Mouse (Mus musculus): ENCODE measurements around the gene Inpp5d. TPM values are rescaled to one million over a fixed set of nuclear protein-coding genes. Genes with fewer than 3 reads are reported as not detected.

Gene Inpp5d
- total and polyA plus RNA-seq, 2 experiments from 2014 or later: 3.0 to 25.4 TPM

DNA sequence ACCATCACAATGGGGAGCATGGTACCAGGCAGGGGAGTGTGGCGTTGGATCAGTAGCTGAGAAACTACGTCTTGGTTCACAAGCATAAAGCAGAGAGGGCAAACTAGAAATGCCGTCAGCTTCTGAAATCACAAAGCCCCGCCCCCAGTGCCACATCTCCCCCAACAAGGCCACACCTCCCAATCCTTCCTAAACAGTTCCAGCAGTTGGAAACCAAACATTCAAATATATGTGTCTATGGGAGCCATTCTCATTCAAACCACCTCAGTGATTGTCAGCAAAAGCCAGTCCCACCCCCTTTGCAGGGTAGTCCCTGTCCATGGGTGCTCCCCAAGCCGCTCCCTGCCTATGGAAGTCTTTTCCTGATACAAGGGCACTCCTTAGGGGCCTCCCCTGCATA lies 64.0 kb downstream of the Inpp5d start:
- H3K27ac ChIP-seq (ENCODE audit: low read depth, low read length): no peak overlapping the region
- no peak overlapping the region for H3K4me2 ChIP-seq (ENCODE audit: low read depth)
- no peak overlapping the region for H3K4me3 ChIP-seq (ENCODE audit: low read depth, low read length)
- H3K9ac ChIP-seq: no peak overlapping the region
- H3K36me3 ChIP-seq (ENCODE audit: insufficient read depth): no peaks in the 10 kb centered on the region
- no peaks in the 10 kb centered on the region for H3K9me3 ChIP-seq (ENCODE audit: low read length)
- DNase-seq (no peak), ATAC-seq (no peak)
- TF ChIP-seq CTCF (IDR thresholded peaks at IDR 0.05; ENCODE audit: low read depth): no peak
- 95% methylated on average over 5 of the region's 5 CpGs for WGBS
- H3K27me3 ChIP-seq (ENCODE audit: insufficient read depth, low read length): no peaks in the 10 kb centered on the region
- H3K4me1 ChIP-seq (ENCODE audit: insufficient read depth): no peaks in the 10 kb centered on the region

DNA sequence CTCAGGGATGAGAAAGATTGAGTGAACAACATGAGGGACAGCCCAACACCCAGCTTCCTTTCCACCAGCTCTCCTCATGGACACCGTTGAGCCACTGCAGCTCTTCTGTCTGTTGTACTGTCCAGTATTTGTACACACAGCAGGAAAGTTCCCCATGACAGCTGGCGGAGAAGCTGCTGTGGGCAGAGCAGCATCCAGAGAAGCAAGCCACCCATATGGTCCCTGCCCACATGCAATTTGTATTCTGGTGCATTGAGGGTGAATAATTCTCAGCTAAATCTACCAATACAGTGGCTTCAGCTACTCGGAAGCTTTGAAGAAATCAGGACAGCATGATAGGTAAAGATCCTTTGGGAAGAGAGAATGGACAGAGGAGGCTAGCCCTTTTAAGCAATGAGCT lies 64.7 kb downstream of the Inpp5d start:
- no peaks in the 10 kb centered on the region for H3K4me1 ChIP-seq (ENCODE audit: insufficient read depth)
- 80% methylated on average over 3 of the region's 3 CpGs for WGBS
- no peak overlapping the region for H3K4me2 ChIP-seq (ENCODE audit: low read depth)
- no peaks in the 10 kb centered on the region for H3K27me3 ChIP-seq (ENCODE audit: insufficient read depth, low read length)
- no peak overlapping the region for H3K27ac ChIP-seq (ENCODE audit: low read depth, low read length)
- DNase-seq (no peak), ATAC-seq (no peak)
- H3K36me3 ChIP-seq (ENCODE audit: insufficient read depth): no peaks in the 10 kb centered on the region
- no peak overlapping the region for H3K4me3 ChIP-seq (ENCODE audit: low read depth, low read length)
- TF ChIP-seq CTCF (IDR thresholded peaks at IDR 0.05; ENCODE audit: low read depth): no peak
- no peaks in the 10 kb centered on the region for H3K9me3 ChIP-seq (ENCODE audit: low read length)
- no peak overlapping the region for H3K9ac ChIP-seq

DNA sequence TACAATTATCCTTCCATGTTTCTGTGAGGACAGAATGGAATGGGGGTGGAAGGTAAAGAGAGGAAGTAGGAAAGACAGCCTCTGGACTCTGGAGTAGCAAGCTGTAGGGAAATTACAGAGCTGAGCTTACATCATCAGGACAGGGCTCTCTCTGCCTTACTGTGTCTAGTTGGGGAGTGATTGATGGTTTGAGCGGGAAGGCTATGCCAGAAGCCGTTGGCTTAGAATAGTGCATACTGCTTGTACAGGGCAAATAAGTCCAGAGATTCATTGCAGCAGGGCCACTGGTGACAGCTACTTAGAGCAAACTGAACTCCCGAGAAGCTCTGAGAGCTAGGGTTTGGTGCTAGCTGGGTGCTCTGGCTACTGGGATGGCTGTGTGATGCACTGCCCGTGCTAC lies 66.2 kb downstream of the Inpp5d start:
- ATAC-seq (no peak), DNase-seq (no peak)
- Histone ChIP-seq H3K9me3 (ENCODE audit: low read length) (no peaks in the 10 kb centered on the region), H3K4me1 (ENCODE audit: insufficient read depth) (no peaks in the 10 kb centered on the region), H3K27me3 (ENCODE audit: insufficient read depth, low read length) (no peaks in the 10 kb centered on the region), H3K36me3 (ENCODE audit: insufficient read depth) (no peaks in the 10 kb centered on the region), H3K27ac (ENCODE audit: low read depth, low read length) (no peak overlapping the region), H3K4me2 (ENCODE audit: low read depth) (no peak overlapping the region), H3K4me3 (ENCODE audit: low read depth, low read length) (no peak overlapping the region), H3K9ac (no peak overlapping the region)
- no peak for TF ChIP-seq CTCF (IDR thresholded peaks at IDR 0.05; ENCODE audit: low read depth)
- WGBS: 78% methylated on average over 4 of the region's 4 CpGs

DNA sequence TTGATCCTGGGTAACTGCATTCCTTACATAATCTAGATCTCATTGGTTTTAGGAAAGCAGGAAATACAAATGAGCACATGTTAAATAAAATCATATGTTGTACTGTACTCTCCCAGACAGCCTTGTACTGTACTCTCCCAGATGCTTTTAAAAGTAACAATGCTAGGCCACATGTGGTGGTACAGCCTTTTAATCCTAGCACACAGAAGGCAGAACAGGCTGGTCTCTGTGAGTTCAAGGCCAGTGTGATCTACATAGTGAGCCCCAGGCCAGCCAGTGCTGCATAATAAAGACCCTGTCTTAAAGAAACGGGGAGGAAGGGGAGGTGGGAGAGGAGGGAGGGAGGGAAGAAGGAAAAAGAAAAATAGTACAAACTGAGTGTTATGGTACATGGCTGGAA lies 66.9 kb downstream of the Inpp5d start:
- H3K27ac ChIP-seq (ENCODE audit: low read depth, low read length): no peak overlapping the region
- no peak for TF ChIP-seq CTCF (IDR thresholded peaks at IDR 0.05; ENCODE audit: low read depth)
- no peaks in the 10 kb centered on the region for H3K36me3 ChIP-seq (ENCODE audit: insufficient read depth)
- no peaks in the 10 kb centered on the region for H3K27me3 ChIP-seq (ENCODE audit: insufficient read depth, low read length)
- H3K9me3 ChIP-seq (ENCODE audit: low read length): no peaks in the 10 kb centered on the region
- DNase-seq: no peak
- WGBS: 20% methylated on average over 1 of the region's 1 CpGs
- no peak overlapping the region for H3K9ac ChIP-seq
- no peak overlapping the region for H3K4me2 ChIP-seq (ENCODE audit: low read depth)
- H3K4me3 ChIP-seq (ENCODE audit: low read depth, low read length): no peak overlapping the region
- no peaks in the 10 kb centered on the region for H3K4me1 ChIP-seq (ENCODE audit: insufficient read depth)
- ATAC-seq: no peak

DNA sequence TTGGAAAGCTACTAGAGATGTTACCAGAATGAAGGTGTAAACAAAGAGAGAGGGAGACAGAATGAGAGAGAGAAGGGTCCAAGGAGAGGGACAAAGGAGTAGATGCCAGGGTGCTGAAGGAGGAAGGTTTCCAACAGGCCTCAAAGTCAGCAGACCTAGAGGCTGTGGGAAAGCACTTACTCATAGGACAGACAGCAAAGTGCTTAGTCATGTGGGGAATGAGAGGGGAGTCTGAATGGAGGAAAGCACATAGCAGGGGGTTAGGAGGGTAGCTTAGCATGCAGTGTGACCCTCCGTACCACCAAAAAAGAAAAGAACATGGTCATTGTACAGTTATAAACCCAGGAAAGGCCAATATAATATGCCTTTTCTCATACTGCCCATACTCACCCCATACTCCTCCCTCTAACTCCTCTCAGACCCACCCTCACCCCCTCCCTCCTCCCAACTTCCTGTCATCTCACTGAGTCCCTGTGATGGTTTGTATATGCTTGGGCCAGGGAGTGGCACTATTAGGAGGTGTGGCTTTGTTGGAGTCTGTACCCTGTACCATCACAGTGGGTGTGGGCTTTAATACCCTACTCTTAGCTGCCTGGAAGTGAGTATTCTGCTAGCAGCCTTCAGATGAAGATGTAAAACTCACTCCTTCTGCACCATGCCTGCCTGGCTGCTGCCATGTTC lies 69.7 kb downstream of the Inpp5d start:
- Histone ChIP-seq H3K4me3 (ENCODE audit: low read depth, low read length) (no peak overlapping the region), H3K27me3 (ENCODE audit: insufficient read depth, low read length) (no peaks in the 10 kb centered on the region), H3K4me1 (ENCODE audit: insufficient read depth) (no peaks in the 10 kb centered on the region), H3K27ac (ENCODE audit: low read depth, low read length) (no peak overlapping the region), H3K4me2 (ENCODE audit: low read depth) (no peak overlapping the region), H3K36me3 (ENCODE audit: insufficient read depth) (no peaks in the 10 kb centered on the region), H3K9me3 (ENCODE audit: low read length) (no peaks in the 10 kb centered on the region), H3K9ac (no peak overlapping the region)
- no peak for TF ChIP-seq CTCF (IDR thresholded peaks at IDR 0.05; ENCODE audit: low read depth)
- ATAC-seq (no peak), DNase-seq (no peak)
- WGBS: 94% methylated on average over 1 of the region's 1 CpGs

DNA sequence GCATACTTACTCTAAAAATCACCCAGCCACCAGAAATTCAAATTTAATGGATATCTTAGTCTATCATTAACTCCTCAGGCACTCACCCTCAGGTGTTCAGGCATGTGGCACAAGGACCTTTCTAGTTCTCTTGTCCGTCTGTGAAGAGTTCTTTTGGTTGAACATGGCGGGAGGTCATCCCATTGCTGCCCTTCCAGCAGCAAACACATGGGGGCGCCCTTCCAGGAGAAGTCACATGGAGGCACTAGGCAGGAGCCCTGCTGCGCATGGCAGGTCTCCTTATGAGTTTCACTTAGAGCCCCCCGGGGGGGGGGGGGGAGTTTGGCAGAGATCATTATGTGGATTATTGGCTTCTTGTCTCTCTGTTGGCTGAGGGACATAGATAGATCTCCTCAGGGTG lies 76.2 kb downstream of the Inpp5d start:
- no peak for ATAC-seq
- Histone ChIP-seq H3K27me3 (ENCODE audit: insufficient read depth, low read length) (no peaks in the 10 kb centered on the region), H3K4me2 (ENCODE audit: low read depth) (no peak overlapping the region), H3K27ac (ENCODE audit: low read depth, low read length) (no peak overlapping the region), H3K9me3 (ENCODE audit: low read length) (no peaks in the 10 kb centered on the region), H3K9ac (no peak overlapping the region), H3K4me1 (ENCODE audit: insufficient read depth) (no peaks in the 10 kb centered on the region), H3K4me3 (ENCODE audit: low read depth, low read length) (no peak overlapping the region), H3K36me3 (ENCODE audit: insufficient read depth) (no peaks in the 10 kb centered on the region)
- DNase-seq: no peak
- 78% methylated on average over 5 of the region's 5 CpGs for WGBS
- TF ChIP-seq CTCF (IDR thresholded peaks at IDR 0.05; ENCODE audit: low read depth): peak; percentile 16; the same call in 1 of the 2 replicates

DNA sequence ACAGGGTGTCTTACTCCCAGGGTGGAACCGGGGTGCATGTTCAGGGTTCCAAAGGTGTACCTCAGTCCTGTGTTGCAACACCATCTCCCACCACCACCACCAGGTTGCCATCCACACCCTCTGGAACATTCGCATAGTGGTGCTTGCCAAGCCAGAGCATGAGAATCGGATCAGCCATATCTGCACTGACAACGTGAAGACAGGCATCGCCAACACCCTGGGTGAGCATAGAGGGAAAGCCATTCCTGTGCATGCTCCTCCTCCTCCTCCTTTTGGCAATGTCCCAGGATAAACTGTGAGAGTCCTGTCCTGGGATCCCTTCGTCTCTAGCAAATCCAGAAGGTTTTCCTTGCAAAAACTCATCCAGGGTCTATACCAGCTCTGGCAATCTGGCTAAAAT lies 77.9 kb downstream of the Inpp5d start:
- no peaks in the 10 kb centered on the region for H3K9me3 ChIP-seq (ENCODE audit: low read length)
- H3K4me2 ChIP-seq (ENCODE audit: low read depth): no peak overlapping the region
- H3K36me3 ChIP-seq (ENCODE audit: insufficient read depth): no peaks in the 10 kb centered on the region
- H3K4me1 ChIP-seq (ENCODE audit: insufficient read depth): no peaks in the 10 kb centered on the region
- no peak overlapping the region for H3K27ac ChIP-seq (ENCODE audit: low read depth, low read length)
- ATAC-seq: no peak
- TF ChIP-seq CTCF (IDR thresholded peaks at IDR 0.05; ENCODE audit: low read depth): no peak
- no peak overlapping the region for H3K4me3 ChIP-seq (ENCODE audit: low read depth, low read length)
- no peak for DNase-seq
- 73% methylated on average over 6 of the region's 6 CpGs for WGBS
- no peak overlapping the region for H3K9ac ChIP-seq
- H3K27me3 ChIP-seq (ENCODE audit: insufficient read depth, low read length): no peaks in the 10 kb centered on the region
